Mouse (Mus musculus): ENCODE measurements around the gene Med16. TPM values are rescaled to one million over a fixed set of nuclear protein-coding genes. Genes with fewer than 3 reads are reported as not detected.

Med16 gene
- polyA plus RNA-seq, 1 experiment from 2014 or later, result 27.4 TPM

GRCm38 (mm10) chr10:79853860-79854795 is 54.6 kb downstream of the Med16 start, which contains the start of gene Ptbp1:
Gene Ptbp1 (plus strand): TSS chr10:79854427.
- Histone ChIP-seq H3K27ac (peak within 1 kb of the TSS; percentile 99), H3K4me1 (peaks cover 77% of the 10 kb centered on the region), H3K4me2 (peak within 1 kb of the TSS; percentile 98), H3K27me3 (replicated peaks) (no peaks in the 10 kb centered on the region), H3K36me3 (peaks cover 34% of the 10 kb centered on the region), H3K9ac (peak within 1 kb of the TSS; percentile 97), H3K9me3 (replicated peaks) (no peaks in the 10 kb centered on the region), H3K4me3 (peak within 1 kb of the TSS; percentile 93)
- WGBS (ENCODE audit: insufficient replicate concordance), result under 1% methylated on average over 75 of the region's 75 CpGs
- ATAC-seq, result peak; percentile 89

- peak overlapping the region; percentile 99 for H3K27ac ChIP-seq
- peak overlapping the region; percentile 96 for H3K4me2 ChIP-seq
- H3K4me1 ChIP-seq, result peaks cover 71% of the 10 kb centered on the region
- 1% methylated on average over 15 of the region's 15 CpGs for WGBS (ENCODE audit: insufficient replicate concordance)
- peak overlapping the region; percentile 93 for H3K4me3 ChIP-seq
- peak overlapping the region; percentile 85 for H3K9ac ChIP-seq
- no peaks in the 10 kb centered on the region for H3K27me3 ChIP-seq (replicated peaks)
- peaks cover 27% of the 10 kb centered on the region for H3K36me3 ChIP-seq
- no peak for ATAC-seq
- H3K9me3 ChIP-seq (replicated peaks), result no peaks in the 10 kb centered on the region
Measured at GRCm38 (mm10) chr10:79853392-79853791, 55.3 kb downstream of the Med16 start.

GRCm38 (mm10) chr10:79852827-79853226 is 55.9 kb downstream of the Med16 start:
- WGBS (ENCODE audit: insufficient replicate concordance), result 24% methylated on average over 8 of the region's 8 CpGs

GRCm38 (mm10) chr10:79852107-79852789 is 56.5 kb downstream of the Med16 start:
- H3K27ac ChIP-seq, result peak overlapping the region; percentile 99
- 48% methylated on average over 9 of the region's 9 CpGs for WGBS (ENCODE audit: insufficient replicate concordance)
- H3K36me3 ChIP-seq, result peaks cover 15% of the 10 kb centered on the region
- peak overlapping the region; percentile 96 for H3K4me2 ChIP-seq
- H3K9ac ChIP-seq, result peak overlapping the region; percentile 85
- no peaks in the 10 kb centered on the region for H3K27me3 ChIP-seq (replicated peaks)
- H3K4me3 ChIP-seq, result peak overlapping the region; percentile 93
- no peaks in the 10 kb centered on the region for H3K9me3 ChIP-seq (replicated peaks)
- H3K4me1 ChIP-seq, result peaks cover 59% of the 10 kb centered on the region
- ATAC-seq, result no peak

More at GRCm38 (mm10) chr10:79852827-79853226, 55.9 kb downstream of the Med16 start:
- Histone ChIP-seq H3K9ac (peak overlapping the region; percentile 85), H3K4me3 (peak overlapping the region; percentile 93), H3K4me1 (peaks cover 65% of the 10 kb centered on the region), H3K4me2 (peak overlapping the region; percentile 96), H3K9me3 (replicated peaks) (no peaks in the 10 kb centered on the region), H3K27ac (peak overlapping the region; percentile 99), H3K27me3 (replicated peaks) (no peaks in the 10 kb centered on the region), H3K36me3 (peaks cover 21% of the 10 kb centered on the region)
- ATAC-seq, result no peak

GRCm38 (mm10) chr10:79851653-79852052 is 57.1 kb downstream of the Med16 start:
- H3K36me3 ChIP-seq, result peaks cover 9% of the 10 kb centered on the region
- ATAC-seq, result no peak
- peak overlapping the region; percentile 96 for H3K4me2 ChIP-seq
- no peak overlapping the region for H3K4me3 ChIP-seq
- no peaks in the 10 kb centered on the region for H3K27me3 ChIP-seq (replicated peaks)
- peak overlapping the region; percentile 99 for H3K27ac ChIP-seq
- 56% methylated on average over 3 of the region's 3 CpGs for WGBS (ENCODE audit: insufficient replicate concordance)
- H3K9me3 ChIP-seq (replicated peaks), result no peaks in the 10 kb centered on the region
- peaks cover 53% of the 10 kb centered on the region for H3K4me1 ChIP-seq
- peak overlapping the region; percentile 85; the same call in 1 of the 2 replicates for H3K9ac ChIP-seq

- Histone ChIP-seq H3K27ac (no peak overlapping the region), H3K9me3 (replicated peaks) (no peaks in the 10 kb centered on the region), H3K27me3 (replicated peaks) (no peaks in the 10 kb centered on the region), H3K4me2 (no peak overlapping the region), H3K36me3 (no peaks in the 10 kb centered on the region), H3K4me3 (no peak overlapping the region), H3K4me1 (peaks cover 41% of the 10 kb centered on the region), H3K9ac (no peak overlapping the region)
- ATAC-seq, result no peak
- 44% methylated on average over 8 of the region's 8 CpGs for WGBS (ENCODE audit: insufficient replicate concordance)
Measured at GRCm38 (mm10) chr10:79849941-79850628, 58.6 kb downstream of the Med16 start.

- no peak overlapping the region for H3K4me2 ChIP-seq
- ATAC-seq, result no peak
- H3K4me3 ChIP-seq, result no peak overlapping the region
- H3K27me3 ChIP-seq (replicated peaks), result 0 out of 2 replicates have a peak, but pooled peaks cover 8% of the 10 kb centered on the region
- H3K9ac ChIP-seq, result no peak overlapping the region
- H3K9me3 ChIP-seq (replicated peaks), result no peaks in the 10 kb centered on the region
- H3K36me3 ChIP-seq, result no peaks in the 10 kb centered on the region
- H3K27ac ChIP-seq, result no peak overlapping the region
- WGBS (ENCODE audit: insufficient replicate concordance), result 48% methylated on average over 5 of the region's 5 CpGs
- peaks cover 19% of the 10 kb centered on the region for H3K4me1 ChIP-seq
Measured at GRCm38 (mm10) chr10:79846553-79846952, 62.2 kb downstream of the Med16 start.

Small RNA genes lying within 50 kb of the gene (microRNA-seq; reads per million reads assigned to microRNA genes)
- gene Mir6910, result not detected

Other genes starting within 250 kb of the Med16 start
- 0.32 and 0.54 TPM in 2 replicates for gene Madcam1, start 244.4 kb downstream of the Med16 start, polyA plus RNA-seq (2016; fragmentation: Nextera tagmentation; extraction: Ambion mirVana)
- gene Tpgs1, start 239.6 kb downstream of the Med16 start, polyA plus RNA-seq (2016; fragmentation: Nextera tagmentation; extraction: Ambion mirVana), result 30.4 and 34.2 TPM in 2 replicates
- 188 and 196 TPM in 2 replicates for gene Cdc34, start 226.7 kb downstream of the Med16 start, polyA plus RNA-seq (2016; fragmentation: Nextera tagmentation; extraction: Ambion mirVana)
- gene Gzmm, start 219.9 kb downstream of the Med16 start, polyA plus RNA-seq (2016; fragmentation: Nextera tagmentation; extraction: Ambion mirVana), result 0.26 and 0.41 TPM in 2 replicates
- 1,008 and 1,045 TPM in 2 replicates for gene Bsg, start 204.4 kb downstream of the Med16 start, polyA plus RNA-seq (2016; fragmentation: Nextera tagmentation; extraction: Ambion mirVana)
- 0.11 TPM in 1 of 2 replicates, not detected in the other for gene Hcn2, start 192.3 kb downstream of the Med16 start, polyA plus RNA-seq (2016; fragmentation: Nextera tagmentation; extraction: Ambion mirVana)
- 28.3 and 30.1 TPM in 2 replicates for gene Polrmt, start 162.3 kb downstream of the Med16 start, polyA plus RNA-seq (2016; fragmentation: Nextera tagmentation; extraction: Ambion mirVana)
- gene Fgf22, start 153.8 kb downstream of the Med16 start, polyA plus RNA-seq (2016; fragmentation: Nextera tagmentation; extraction: Ambion mirVana), result 0.11 and 0.13 TPM in 2 replicates
- gene Rnf126, start 142.0 kb downstream of the Med16 start, polyA plus RNA-seq (2016; fragmentation: Nextera tagmentation; extraction: Ambion mirVana), result 79.6 and 80.4 TPM in 2 replicates
- gene Fstl3, start 131.7 kb downstream of the Med16 start, polyA plus RNA-seq (2016; fragmentation: Nextera tagmentation; extraction: Ambion mirVana), result 0.80 and 0.98 TPM in 2 replicates
- 1.4 and 2.2 TPM in 2 replicates for gene Prss57, start 118.0 kb downstream of the Med16 start, polyA plus RNA-seq (2016; fragmentation: Nextera tagmentation; extraction: Ambion mirVana)
- gene Palm, start 115.4 kb downstream of the Med16 start, polyA plus RNA-seq (2016; fragmentation: Nextera tagmentation; extraction: Ambion mirVana), result 12.4 and 13.2 TPM in 2 replicates
- 0.49 and 0.54 TPM in 2 replicates for gene Misp, start 87.9 kb downstream of the Med16 start, polyA plus RNA-seq (2016; fragmentation: Nextera tagmentation; extraction: Ambion mirVana)
- 207 and 211 TPM in 2 replicates for gene Ptbp1, start 54.5 kb downstream of the Med16 start, polyA plus RNA-seq (2016; fragmentation: Nextera tagmentation; extraction: Ambion mirVana)
- gene Prtn3, start 34.4 kb downstream of the Med16 start, polyA plus RNA-seq (2016; fragmentation: Nextera tagmentation; extraction: Ambion mirVana), result 38.4 and 38.6 TPM in 2 replicates
- 8.2 and 10.0 TPM in 2 replicates for gene Plppr3, start 34.3 kb downstream of the Med16 start, polyA plus RNA-seq (2016; fragmentation: Nextera tagmentation; extraction: Ambion mirVana)
- 12.1 and 15.4 TPM in 2 replicates for gene Elane, start 22.7 kb downstream of the Med16 start, polyA plus RNA-seq (2016; fragmentation: Nextera tagmentation; extraction: Ambion mirVana)
- not detected in 2 replicates for gene Cfd, start 18.1 kb downstream of the Med16 start, polyA plus RNA-seq (2016; fragmentation: Nextera tagmentation; extraction: Ambion mirVana)
- gene Gm26602, start 1.9 kb upstream of the Med16 start, polyA plus RNA-seq (2016; fragmentation: Nextera tagmentation; extraction: Ambion mirVana), result 0.98 and 11.0 TPM in 2 replicates
- 0.35 and 0.43 TPM in 2 replicates for gene Kiss1r, start 8.0 kb upstream of the Med16 start, polyA plus RNA-seq (2016; fragmentation: Nextera tagmentation; extraction: Ambion mirVana)
- 67.5 and 74.1 TPM in 2 replicates for gene R3hdm4, start 12.3 kb upstream of the Med16 start, polyA plus RNA-seq (2016; fragmentation: Nextera tagmentation; extraction: Ambion mirVana)
- gene Arid3a, start 18.1 kb upstream of the Med16 start, polyA plus RNA-seq (2016; fragmentation: Nextera tagmentation; extraction: Ambion mirVana), result 5.6 and 6.4 TPM in 2 replicates
- 99.9 and 114 TPM in 2 replicates for gene Wdr18, start 51.2 kb upstream of the Med16 start, polyA plus RNA-seq (2016; fragmentation: Nextera tagmentation; extraction: Ambion mirVana)
- 0.14 TPM in 2 replicates for gene Grin3b, start 61.8 kb upstream of the Med16 start, polyA plus RNA-seq (2016; fragmentation: Nextera tagmentation; extraction: Ambion mirVana)
- gene Tmem259, start 75.4 kb upstream of the Med16 start, polyA plus RNA-seq (2016; fragmentation: Nextera tagmentation; extraction: Ambion mirVana), result 17.2 and 17.5 TPM in 2 replicates
- 68.2 and 75.4 TPM in 2 replicates for gene Cnn2, start 79.7 kb upstream of the Med16 start, polyA plus RNA-seq (2016; fragmentation: Nextera tagmentation; extraction: Ambion mirVana)
- 10.5 and 12.1 TPM in 2 replicates for gene Abca7, start 87.6 kb upstream of the Med16 start, polyA plus RNA-seq (2016; fragmentation: Nextera tagmentation; extraction: Ambion mirVana)
- gene Arhgap45, start 107.7 kb upstream of the Med16 start, polyA plus RNA-seq (2016; fragmentation: Nextera tagmentation; extraction: Ambion mirVana), result 22.3 and 22.8 TPM in 2 replicates
- 142 and 147 TPM in 2 replicates for gene Polr2e, start 130.9 kb upstream of the Med16 start, polyA plus RNA-seq (2016; fragmentation: Nextera tagmentation; extraction: Ambion mirVana)
- 682 and 685 TPM in 2 replicates for gene Gpx4, start 138.2 kb upstream of the Med16 start, polyA plus RNA-seq (2016; fragmentation: Nextera tagmentation; extraction: Ambion mirVana)
- gene Sbno2, start 196.6 kb upstream of the Med16 start, polyA plus RNA-seq (2016; fragmentation: Nextera tagmentation; extraction: Ambion mirVana), result 15.0 and 15.4 TPM in 2 replicates
- 18.6 and 19.8 TPM in 2 replicates for gene Stk11, start 206.9 kb upstream of the Med16 start, polyA plus RNA-seq (2016; fragmentation: Nextera tagmentation; extraction: Ambion mirVana)
- 393 and 419 TPM in 2 replicates for gene Atp5d, start 229.7 kb upstream of the Med16 start, polyA plus RNA-seq (2016; fragmentation: Nextera tagmentation; extraction: Ambion mirVana)
- 0.94 and 0.96 TPM in 2 replicates for gene Cbarp, start 231.9 kb upstream of the Med16 start, polyA plus RNA-seq (2016; fragmentation: Nextera tagmentation; extraction: Ambion mirVana)
- gene Midn, start 239.3 kb upstream of the Med16 start, polyA plus RNA-seq (2016; fragmentation: Nextera tagmentation; extraction: Ambion mirVana), result 5.7 and 6.3 TPM in 2 replicates

Data from liver, embryonic 12.5 days (tissue).